Mouse (Mus musculus): ENCODE measurements around the gene Egln1.

DNA sequence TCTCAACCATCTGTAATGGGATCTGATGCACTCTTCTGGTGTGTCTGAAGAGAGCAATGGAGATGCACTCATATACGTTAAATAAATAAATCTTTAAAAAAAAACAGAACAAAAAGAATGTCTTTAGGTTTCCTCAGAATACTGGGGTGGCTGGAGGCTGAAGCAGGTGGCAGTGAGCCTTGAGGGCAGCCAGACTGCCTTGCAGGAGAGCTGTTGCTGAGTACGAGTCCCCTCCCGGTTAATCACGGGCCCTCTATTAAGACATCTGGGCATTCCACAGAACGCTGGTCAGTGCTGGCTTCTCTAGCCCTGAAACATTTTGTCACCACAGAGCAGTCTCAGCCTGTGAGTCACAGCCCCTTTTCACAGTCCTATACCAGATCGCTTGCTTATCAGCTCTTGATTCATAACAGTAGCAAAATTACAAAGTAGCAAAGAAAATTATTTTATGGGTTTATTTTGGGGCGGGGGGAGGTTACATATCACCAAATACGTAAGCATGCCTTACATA is 5.5 kb upstream of the Egln1 start:
- TF ChIP-seq CTCF (IDR thresholded peaks at IDR 0.05; ENCODE audit: low read depth) (no peak), EP300 (IDR thresholded peaks at IDR 0.05; ENCODE audit: low read depth) (no peak)

Measured in liver, postnatal 0 days (tissue).